Mouse (Mus musculus) kidney, postnatal 36 days (tissue): Measurements from ENCODE around the gene Id4.

ENCODE experiments used
- DNase-seq, 2 experiments: peaks; one replicate each; pipeline ENCODE4 v3.0.0; 2021 to 2022; ENCODE audit warnings: mixed read lengths in 2 of 2

Id4 gene

GRCm38 (mm10) chr13:48260690-48261278, at the start of gene Id4:
Gene Id4, plus strand, starts transcription at chr13:48261228.
- DNase-seq = peak; percentile 97

- peak in 1 of 2 experiments; percentile 10 for DNase-seq
These were observed 33.9 kb upstream of the Id4 start for GRCm38 (mm10) chr13:48227136-48227535.

GRCm38 (mm10) chr13:48227712-48228111, 33.3 kb upstream of the Id4 start:
- peak; percentile 98 for DNase-seq

GRCm38 (mm10) chr13:48228114-48228513, 32.9 kb upstream of the Id4 start:
- DNase-seq = no peak

- DNase-seq = no peak
These were observed 30.0 kb upstream of the Id4 start for GRCm38 (mm10) chr13:48230996-48231395.

GRCm38 (mm10) chr13:48236436-48236835, 24.6 kb upstream of the Id4 start:
- DNase-seq = no peak

- no peak for DNase-seq
These were observed 24.2 kb upstream of the Id4 start for GRCm38 (mm10) chr13:48236865-48237264.

- DNase-seq = peak; percentile 41 to 45
These were observed 23.5 kb upstream of the Id4 start for GRCm38 (mm10) chr13:48237516-48237915.

GRCm38 (mm10) chr13:48245235-48246012, 15.6 kb upstream of the Id4 start:
- no peak for DNase-seq

GRCm38 (mm10) chr13:48252559-48252958, 8.5 kb upstream of the Id4 start:
- DNase-seq = no peak

- DNase-seq = no peak
These were observed 6.0 kb upstream of the Id4 start for GRCm38 (mm10) chr13:48255026-48255425.

GRCm38 (mm10) chr13:48261341-48262221, 553 bp downstream of the Id4 start:
- peak; percentile 38 to 72 for DNase-seq

- DNase-seq = peak; percentile 85 to 92
These were observed 1.5 kb downstream of the Id4 start for GRCm38 (mm10) chr13:48262451-48262969.

GRCm38 (mm10) chr13:48265029-48265428, 4.0 kb downstream of the Id4 start:
- peak; percentile 37 to 40 for DNase-seq

GRCm38 (mm10) chr13:48273451-48274069, 12.5 kb downstream of the Id4 start:
- peak; percentile 60 to 70 for DNase-seq

- no peak for DNase-seq
These were observed 13.1 kb downstream of the Id4 start for GRCm38 (mm10) chr13:48274107-48274506.

GRCm38 (mm10) chr13:48276981-48277380, 16.0 kb downstream of the Id4 start:
- no peak for DNase-seq

GRCm38 (mm10) chr13:48284426-48284825, 23.4 kb downstream of the Id4 start:
- no peak for DNase-seq

- no peak for DNase-seq
These were observed 24.1 kb downstream of the Id4 start for GRCm38 (mm10) chr13:48284918-48285693.

- no peak for DNase-seq
These were observed 29.4 kb downstream of the Id4 start for GRCm38 (mm10) chr13:48290427-48290826.

- DNase-seq = peak; percentile 33 to 44
These were observed 53.5 kb downstream of the Id4 start for GRCm38 (mm10) chr13:48314500-48314899.
